Mouse (Mus musculus): ENCODE results near the gene Hist1h4d. TPM values are rescaled to one million over a fixed set of nuclear protein-coding genes. Genes with fewer than 3 reads are reported as not detected.

Gene Hist1h4d
- polyA plus RNA-seq (2014; fragmentation: Illumina TruSeq; extraction: RNeasy Lipid Tissue Mini Kit (QIAGEN cat#74804)), result 0.57 TPM

DNA sequence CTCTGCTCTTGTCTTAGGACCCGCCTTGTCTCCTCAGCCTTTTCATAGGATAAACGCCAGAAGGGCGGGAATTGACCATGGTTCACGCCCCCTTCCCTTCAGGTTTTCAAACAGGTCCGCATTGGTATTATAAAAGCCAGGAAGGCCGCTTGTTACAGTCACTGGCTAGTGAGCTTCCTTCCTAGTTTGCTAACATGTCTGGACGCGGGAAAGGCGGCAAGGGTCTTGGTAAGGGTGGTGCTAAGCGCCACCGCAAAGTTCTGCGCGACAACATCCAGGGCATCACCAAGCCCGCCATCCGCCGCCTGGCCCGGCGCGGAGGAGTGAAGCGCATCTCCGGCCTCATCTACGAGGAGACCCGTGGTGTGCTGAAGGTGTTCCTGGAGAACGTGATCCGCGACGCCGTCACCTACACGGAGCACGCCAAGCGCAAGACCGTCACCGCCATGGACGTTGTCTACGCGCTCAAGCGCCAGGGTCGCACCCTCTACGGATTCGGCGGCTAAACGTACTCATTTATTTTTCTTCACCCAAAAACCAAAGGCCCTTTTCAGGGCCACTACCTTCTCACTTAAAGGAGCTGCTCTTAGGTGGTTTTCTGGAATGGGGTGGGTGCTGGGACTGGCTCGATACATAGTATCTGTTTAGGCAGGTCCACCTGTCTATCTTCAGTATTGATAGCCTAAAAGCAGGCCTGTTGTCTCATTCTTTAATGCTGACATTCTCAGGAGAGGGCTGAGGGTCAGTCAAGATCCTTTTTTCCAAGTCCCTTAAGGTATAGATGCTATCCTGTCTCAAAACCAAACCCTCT, at the start of gene Hist1h4d:
Gene Hist1h4d, plus strand, starts transcription at position 191 of the 811 bp plus-strand sequence.

DNA sequence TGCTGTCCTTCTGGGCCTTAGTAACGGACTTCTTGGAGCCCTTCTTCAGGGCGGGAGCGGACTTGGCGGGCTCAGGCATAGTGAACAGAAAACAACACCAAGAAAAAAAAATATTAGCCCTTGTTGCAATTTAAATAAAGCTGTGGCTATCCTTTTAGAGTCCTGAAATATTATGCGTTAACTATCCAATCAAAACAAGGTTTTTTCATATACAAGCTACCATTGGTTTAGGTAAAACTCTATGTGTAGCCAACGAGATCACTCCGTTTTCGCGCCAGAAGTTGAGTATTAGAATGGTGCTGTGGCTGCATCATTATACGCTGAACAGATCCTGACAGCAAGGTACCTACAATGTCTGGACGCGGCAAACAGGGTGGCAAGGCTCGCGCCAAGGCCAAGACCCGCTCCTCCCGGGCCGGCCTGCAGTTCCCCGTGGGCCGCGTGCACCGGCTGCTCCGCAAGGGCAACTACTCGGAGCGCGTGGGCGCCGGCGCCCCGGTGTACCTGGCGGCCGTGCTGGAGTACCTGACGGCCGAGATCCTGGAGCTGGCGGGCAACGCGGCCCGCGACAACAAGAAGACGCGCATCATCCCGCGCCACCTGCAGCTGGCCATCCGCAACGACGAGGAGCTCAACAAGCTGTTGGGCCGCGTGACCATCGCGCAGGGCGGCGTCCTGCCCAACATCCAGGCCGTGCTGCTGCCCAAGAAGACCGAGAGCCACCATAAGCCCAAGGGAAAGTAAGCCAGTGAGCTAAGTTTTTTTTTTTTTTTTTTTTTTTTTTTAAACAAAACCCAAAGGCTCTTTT, 47.6 kb upstream of the Hist1h4d start, which contains the start of gene Hist1h2af:
Gene Hist1h2af, plus strand, starts transcription at position 347 of the 808 bp plus-strand sequence.

DNA sequence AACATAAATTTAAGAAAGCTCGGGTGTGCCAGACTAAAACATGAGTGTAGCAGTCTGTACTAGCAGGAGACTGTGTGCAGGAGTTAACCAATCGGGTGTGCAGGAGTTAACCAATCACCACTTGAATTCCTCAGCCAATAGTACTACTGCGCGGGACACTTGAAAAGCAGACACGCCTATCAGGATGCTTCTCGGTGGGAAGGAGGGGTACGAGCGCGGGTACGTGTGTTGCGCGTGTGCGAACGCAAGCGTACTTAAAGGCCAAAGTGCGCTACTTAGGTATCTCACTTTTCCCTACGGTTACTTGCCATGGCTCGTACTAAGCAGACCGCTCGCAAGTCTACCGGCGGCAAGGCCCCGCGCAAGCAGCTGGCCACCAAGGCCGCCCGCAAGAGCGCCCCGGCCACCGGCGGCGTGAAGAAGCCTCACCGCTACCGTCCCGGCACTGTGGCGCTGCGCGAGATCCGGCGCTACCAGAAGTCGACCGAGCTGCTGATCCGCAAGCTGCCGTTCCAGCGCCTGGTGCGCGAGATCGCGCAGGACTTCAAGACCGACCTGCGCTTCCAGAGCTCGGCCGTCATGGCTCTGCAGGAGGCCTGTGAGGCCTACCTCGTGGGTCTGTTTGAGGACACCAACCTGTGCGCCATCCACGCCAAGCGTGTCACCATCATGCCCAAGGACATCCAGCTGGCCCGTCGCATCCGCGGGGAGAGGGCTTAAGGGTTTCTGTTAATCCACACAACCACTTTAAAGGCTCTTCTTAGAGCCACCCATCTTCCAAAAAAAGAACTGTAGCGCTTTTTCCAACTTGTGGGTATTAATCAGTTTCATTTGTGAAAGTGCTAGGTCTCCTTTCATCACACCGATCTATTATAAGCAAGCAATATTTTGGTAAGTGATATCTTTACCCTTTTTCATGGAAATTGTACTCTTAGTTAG, 46.0 kb upstream of the Hist1h4d start, which contains the start of gene Hist1h3g:
Gene Hist1h3g, plus strand, starts transcription at position 286 of the 939 bp plus-strand sequence.

DNA sequence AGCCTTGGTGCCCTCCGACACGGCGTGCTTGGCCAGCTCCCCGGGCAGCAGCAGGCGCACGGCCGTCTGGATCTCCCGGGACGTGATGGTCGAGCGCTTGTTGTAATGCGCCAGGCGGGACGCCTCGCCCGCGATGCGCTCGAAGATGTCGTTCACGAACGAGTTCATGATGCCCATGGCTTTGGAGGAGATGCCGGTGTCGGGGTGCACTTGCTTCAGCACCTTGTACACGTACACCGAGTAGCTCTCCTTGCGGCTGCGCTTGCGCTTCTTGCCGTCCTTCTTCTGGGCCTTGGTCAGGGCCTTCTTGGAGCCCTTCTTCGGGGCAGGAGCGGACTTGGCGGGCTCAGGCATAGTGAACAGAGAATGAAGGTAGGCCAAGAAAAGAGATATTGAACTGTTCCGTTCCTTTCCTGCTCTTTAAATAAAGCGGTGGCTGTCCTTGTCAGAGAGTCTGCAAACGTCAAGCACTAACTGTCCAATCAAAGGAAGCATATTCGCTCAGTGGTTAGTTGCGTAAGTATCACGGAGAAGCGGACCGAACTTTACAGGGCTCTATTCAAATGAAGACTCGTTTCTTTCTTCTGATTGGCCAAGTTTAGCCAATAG, 38.3 kb upstream of the Hist1h4d start, which contains the start of gene Hist1h2bh:
Gene Hist1h2bh, minus strand, starts transcription at position 394 of the 609 bp plus-strand sequence.

GRCm38 (mm10) chr13:23543965-23544786, 37.2 kb upstream of the Hist1h4d start, which contains the start of gene Hist1h3f:
TSS of gene Hist1h3f (plus strand) at chr13:23544052.

DNA sequence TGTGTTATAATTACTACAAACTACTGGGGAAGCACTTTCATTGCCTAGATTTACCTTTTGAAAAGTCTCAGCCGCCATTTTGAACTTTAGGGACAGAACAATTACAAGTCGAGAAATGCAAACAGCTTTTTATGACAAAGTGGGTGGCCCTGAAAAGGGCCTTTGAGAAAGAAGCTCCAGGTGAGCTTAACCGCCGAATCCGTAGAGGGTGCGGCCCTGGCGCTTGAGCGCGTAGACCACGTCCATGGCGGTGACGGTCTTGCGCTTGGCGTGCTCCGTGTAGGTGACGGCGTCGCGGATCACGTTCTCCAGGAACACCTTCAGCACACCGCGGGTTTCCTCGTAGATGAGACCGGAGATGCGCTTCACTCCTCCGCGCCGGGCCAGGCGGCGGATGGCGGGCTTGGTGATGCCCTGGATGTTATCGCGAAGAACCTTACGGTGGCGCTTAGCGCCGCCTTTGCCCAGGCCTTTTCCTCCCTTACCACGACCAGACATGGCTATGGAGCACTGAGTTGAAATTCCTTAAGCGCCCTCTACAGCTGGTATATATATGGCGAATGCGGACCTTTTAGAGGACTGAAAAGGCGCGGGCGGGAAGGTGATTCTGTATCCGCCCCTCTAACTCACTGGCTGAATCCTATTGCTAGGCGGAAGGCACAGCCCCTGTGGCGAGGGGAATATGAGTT, 30.1 kb upstream of the Hist1h4d start, which contains the start of gene Hist1h4f:
Gene Hist1h4f, minus strand, starts transcription at position 503 of the 689 bp plus-strand sequence.

GRCm38 (mm10) chr13:23552962-23553361, 28.4 kb upstream of the Hist1h4d start, which contains the start of gene Hist1h1d:
TSS of gene Hist1h1d (plus strand) at chr13:23553262.

GRCm38 (mm10) chr13:23561883-23562659, 19.3 kb upstream of the Hist1h4d start, which contains the start of gene Hist1h3e:
TSS of gene Hist1h3e (minus strand) at chr13:23562369.

DNA sequence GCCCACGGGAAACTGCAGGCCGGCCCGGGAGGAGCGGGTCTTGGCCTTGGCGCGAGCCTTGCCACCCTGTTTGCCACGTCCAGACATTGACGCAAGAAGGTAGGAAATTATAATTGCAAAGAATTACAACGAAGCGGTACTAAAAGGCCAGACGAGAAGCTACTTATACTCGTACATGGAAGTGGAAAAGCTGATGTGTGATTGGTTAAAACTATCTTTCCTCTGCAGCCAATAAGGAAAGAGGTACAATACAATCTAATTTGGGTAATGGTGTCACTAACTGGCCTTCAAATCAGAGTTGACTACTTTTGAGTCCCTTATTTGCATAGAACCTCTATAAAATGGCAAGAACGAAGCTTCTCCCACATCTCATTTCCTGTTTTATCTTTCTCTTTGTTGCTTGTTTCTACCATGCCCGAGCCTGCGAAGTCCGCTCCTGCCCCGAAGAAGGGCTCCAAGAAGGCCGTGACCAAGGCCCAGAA, 10.3 kb upstream of the Hist1h4d start, which contains the start of the genes Hist1h2ae and Hist1h2bg:
Gene Hist1h2ae, minus strand, starts transcription at position 199 of the 482 bp plus-strand sequence.
Gene Hist1h2bg, plus strand, starts transcription at position 375 of the 482 bp plus-strand sequence.

GRCm38 (mm10) chr13:23573898-23574524, 7.4 kb upstream of the Hist1h4d start, which contains the start of the genes Hist1h2bf and Hist1h2ad:
TSS of gene Hist1h2bf (minus strand) at chr13:23574196.
TSS of gene Hist1h2ad (plus strand) at chr13:23574381.

GRCm38 (mm10) chr13:23575271-23575851, 6.0 kb upstream of the Hist1h4d start, which contains the start of gene Hist1h3d:
TSS of gene Hist1h3d (plus strand) at chr13:23575763.

DNA sequence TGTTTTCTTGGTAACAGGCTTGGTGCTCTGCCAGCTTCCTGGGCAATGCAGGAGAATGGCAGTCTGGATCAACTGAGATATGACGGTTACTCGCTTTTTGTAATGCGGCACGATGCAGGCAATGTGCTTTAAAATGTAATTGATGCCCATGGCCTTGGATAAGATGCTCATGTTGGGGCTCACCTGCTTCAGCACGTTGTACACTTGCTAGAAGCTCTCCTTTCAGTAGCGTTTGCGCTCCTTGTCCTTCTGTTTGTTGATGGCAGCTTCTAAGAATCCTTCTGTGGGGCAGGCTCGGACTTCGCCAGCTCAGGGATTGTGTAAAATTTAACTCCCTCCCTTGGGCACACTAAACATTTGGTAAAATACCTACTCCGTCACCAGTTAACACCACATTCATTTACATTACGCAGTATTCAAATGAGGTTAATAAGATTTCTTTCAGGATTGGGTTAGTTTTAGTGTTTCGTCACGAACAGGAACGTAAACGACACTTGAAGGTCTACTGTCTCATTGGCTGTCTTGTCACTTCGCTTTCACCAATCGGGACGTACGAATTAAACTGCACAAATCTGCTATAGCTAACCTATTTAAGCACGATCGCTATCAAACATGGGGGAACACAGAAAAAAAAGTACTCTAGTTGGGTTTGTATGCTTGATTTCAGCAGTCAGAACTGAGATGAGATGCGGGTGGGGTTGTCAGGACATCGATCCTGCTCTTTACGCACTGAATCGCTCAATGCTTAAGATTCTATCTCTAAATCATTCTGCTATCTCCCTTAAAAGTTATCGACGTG, 39.5 kb downstream of the Hist1h4d start, which contains the start of gene Hist1h2be:
Gene Hist1h2be, minus strand, starts transcription at position 392 of the 799 bp plus-strand sequence.

DNA sequence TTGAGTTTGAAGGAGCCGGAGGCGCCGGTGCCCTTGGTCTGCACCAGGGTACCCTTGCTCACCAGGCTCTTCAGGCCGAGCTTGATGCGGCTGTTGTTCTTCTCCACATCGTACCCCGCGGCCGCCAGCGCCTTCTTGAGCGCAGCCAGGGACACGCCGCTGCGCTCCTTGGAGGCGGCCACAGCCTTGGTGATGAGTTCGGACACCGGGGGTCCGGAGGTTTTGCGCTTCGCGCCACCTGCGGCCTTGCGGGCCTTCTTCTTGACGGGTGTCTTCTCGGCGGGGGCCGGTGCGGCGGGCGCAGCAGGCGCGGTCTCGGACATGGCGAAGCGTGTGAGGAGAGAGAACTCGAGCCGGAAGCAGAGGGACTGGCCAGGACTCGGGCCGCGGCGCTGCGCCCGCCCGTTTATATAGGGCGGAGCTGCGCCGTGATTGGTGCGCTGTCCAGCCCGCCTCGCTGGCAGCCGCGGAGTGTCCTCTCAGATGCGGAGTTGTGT, 40.8 kb downstream of the Hist1h4d start, which contains the start of gene Hist1h1e:
Gene Hist1h1e, minus strand, starts transcription at position 384 of the 497 bp plus-strand sequence.

